Mouse (Mus musculus) gastrocnemius, postnatal 36 days (tissue): ENCODE data around the gene Isl2. TPM values are rescaled to one million over a fixed set of nuclear protein-coding genes. Genes with fewer than 3 reads are reported as not detected.

ENCODE experiments used
- DNase-seq, 2 experiments: peaks; one replicate each; pipeline ENCODE4 v3.0.0; 2022
- intact Hi-C: fragments of 180-260 bp; cut with DNase I; formaldehyde crosslinking; loops from one replicate; pipeline ENCODE4 v1.15.1; 2025
- long read RNA-seq, 2 experiments: library from polyadenylated mRNA; stranded (forward); transcript quantifications; one replicate each; pipeline ENCODE4 v2.0.0; 2021
- total RNA-seq, 2 experiments: library from RNA; stranded (reverse); gene quantifications; 2 replicates each; pipeline ENCODE4 v1.2.3; 2021

Gene Isl2
- not detected for total RNA-seq
- long read RNA-seq, experiment 1 = 0 reads
- long read RNA-seq, experiment 2 = 0 reads

- intact Hi-C loops = loop anchor here (5.0 kb wide), 1 partner anchor 71 kb away; no protein-coding TSS in a partner anchor
Observed at GRCm38 (mm10) chr9:55538377-55538776, at the start of gene Isl2. Isl2 (plus strand) TSS chr9:55538672.

GRCm38 (mm10) chr9:55507922-55508321, 30.6 kb upstream of the Isl2 start:
- intact Hi-C loops = no loop called here
- DNase-seq = peak in 1 of 2 experiments; percentile 16

More at GRCm38 (mm10) chr9:55538377-55538776, at the start of gene Isl2:
- DNase-seq = no peak

GRCm38 (mm10) chr9:55508701-55509100, 29.8 kb upstream of the Isl2 start:
- DNase-seq = no peak
- intact Hi-C loops = no loop called here

DNA sequence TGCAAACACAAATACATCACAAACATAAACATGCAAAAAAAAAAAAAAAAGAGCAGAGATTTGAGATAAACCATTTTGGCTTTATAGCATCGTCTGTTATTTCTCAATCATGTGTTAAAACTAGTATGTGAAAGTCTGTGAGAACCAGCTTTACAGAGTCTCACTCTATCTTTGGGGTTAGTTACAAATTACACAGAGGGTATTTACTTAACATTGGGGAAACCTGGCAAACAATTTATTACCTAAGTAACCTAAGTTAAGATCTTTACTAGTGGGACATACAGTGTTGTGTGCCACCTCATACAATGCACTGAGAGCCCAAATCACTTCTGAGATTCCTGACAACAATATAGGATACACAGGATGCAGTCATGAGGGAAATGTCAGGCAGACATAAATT, 28.7 kb upstream of the Isl2 start:
- DNase-seq = no peak
- intact Hi-C loops = no loop called here

- intact Hi-C loops = no loop called here
- DNase-seq = no peak
Observed at GRCm38 (mm10) chr9:55510651-55511235, 27.7 kb upstream of the Isl2 start.

- intact Hi-C loops = no loop called here
Observed at GRCm38 (mm10) chr9:55511521-55511993, 26.9 kb upstream of the Isl2 start.

GRCm38 (mm10) chr9:55512027-55512543, 26.4 kb upstream of the Isl2 start, which contains the start of gene Etfa:
Etfa (minus strand) TSS chr9:55512243.
- peak; percentile 88 to 91 for DNase-seq
- intact Hi-C loops = no loop called here

More at GRCm38 (mm10) chr9:55511521-55511993, 26.9 kb upstream of the Isl2 start:
- DNase-seq = no peak

DNA sequence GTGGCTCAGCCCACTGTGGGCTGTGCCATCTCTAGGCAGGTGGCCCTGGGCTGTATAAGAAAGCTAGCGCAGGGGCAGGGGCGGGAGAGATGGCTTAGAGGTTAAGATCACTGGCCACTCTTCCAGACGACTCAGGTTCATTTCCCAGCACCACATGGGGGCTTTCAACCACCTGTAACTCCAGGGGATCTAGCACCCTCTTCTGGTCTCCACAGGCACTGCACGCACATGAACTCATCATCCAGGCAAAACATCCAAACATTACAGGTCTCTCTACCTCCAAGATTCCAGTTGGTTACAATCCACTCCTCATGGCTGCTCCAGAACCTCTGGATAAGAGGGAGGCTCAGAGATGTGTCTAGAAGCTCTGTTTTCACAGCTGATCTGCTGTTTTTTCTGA, 12.8 kb upstream of the Isl2 start:
- intact Hi-C loops = no loop called here
- DNase-seq = no peak

DNA sequence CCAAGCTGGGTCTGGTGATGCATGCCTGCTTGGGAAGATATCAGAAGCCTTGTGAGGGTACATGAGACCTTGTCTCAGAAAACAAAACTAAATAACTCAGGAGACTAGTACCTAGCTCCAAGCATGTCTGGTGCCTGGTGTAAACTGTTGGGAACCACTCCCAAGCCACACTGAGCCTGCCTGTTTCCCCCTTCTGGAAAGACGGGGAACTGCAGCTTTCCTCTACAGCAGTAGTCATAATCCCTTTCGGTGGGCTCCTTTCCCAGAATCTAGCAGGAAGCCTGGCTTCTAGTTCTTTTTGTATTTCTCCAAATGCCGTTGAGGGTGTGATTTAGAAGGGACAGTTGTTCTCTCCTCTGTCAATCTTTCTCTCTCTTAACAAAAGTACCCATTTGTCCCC, 2.6 kb upstream of the Isl2 start:
- intact Hi-C loops = loop anchor here (2.0 to 5.0 kb wide), 2 partner anchors 69 to 105 kb away; no protein-coding TSS in a partner anchor
- DNase-seq = peak in 1 of 2 experiments; percentile 49

GRCm38 (mm10) chr9:55539006-55539405, 534 bp downstream of the Isl2 start:
- intact Hi-C loops = loop anchor here (5.0 kb wide), 1 partner anchor 72 kb away; no protein-coding TSS in a partner anchor
- DNase-seq = no peak

DNA sequence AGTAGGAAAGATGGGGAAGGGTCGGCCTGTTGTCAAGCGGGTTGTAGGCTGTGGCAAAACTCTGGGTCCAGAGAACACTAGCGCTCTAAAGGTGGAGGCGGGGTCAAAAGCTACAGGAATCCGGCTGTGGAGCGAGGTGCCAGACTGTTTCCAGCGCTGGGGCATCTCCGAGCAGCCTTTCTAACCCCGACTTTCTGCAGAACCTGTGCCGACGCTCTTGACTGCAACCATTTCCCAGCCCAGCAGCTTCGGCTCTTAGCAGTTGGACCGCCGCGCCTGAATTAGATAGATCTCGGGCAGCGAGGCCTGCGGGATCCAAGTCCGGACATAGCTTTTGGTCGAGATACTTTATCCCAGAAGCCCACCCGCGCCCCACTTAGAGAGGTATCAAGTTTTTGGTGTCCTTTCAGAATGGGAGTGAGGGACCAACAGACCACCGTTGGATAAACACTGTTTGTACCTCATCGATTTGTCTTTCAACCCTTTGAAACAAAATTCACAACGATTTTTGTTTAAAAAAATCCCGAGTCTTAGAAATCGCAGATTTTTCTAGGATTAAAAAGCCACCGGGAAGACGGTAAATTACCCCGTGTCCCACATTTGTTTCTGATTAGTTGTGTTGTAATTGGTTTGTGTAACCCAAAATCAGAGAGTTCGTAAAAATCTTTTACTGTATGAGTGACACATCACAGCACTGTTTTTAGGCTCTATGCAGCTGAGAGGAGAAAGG, 1.4 kb downstream of the Isl2 start:
- peak in 1 of 2 experiments; percentile 27 for DNase-seq
- intact Hi-C loops = loop anchor here (5.0 kb wide), 1 partner anchor 73 kb away; no protein-coding TSS in a partner anchor

GRCm38 (mm10) chr9:55540391-55540770, 1.9 kb downstream of the Isl2 start:
- DNase-seq = peak in 1 of 2 experiments; percentile 32
- intact Hi-C loops = no loop called here

DNA sequence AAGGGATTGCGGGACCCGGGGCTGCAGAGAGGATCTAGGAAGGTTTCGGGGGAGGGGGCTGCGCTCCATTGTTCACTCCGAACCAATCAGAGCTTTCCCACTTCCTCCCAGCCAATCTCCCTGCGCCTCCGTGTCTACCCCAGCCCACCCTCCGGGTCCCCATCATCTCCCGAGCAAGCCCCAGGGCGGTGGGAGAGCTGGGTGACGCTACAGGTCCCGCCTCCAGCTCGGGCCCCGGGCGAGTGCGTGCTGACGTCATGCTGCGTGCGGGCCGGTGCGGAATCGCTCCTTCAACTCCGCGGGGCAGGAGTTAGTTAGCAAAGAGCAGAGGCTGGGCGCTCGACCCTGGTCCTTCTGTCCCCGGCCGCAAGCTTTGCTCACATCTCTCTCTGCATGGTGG, 2.4 kb downstream of the Isl2 start:
- peak in 1 of 2 experiments; percentile 46 for DNase-seq
- intact Hi-C loops = no loop called here

DNA sequence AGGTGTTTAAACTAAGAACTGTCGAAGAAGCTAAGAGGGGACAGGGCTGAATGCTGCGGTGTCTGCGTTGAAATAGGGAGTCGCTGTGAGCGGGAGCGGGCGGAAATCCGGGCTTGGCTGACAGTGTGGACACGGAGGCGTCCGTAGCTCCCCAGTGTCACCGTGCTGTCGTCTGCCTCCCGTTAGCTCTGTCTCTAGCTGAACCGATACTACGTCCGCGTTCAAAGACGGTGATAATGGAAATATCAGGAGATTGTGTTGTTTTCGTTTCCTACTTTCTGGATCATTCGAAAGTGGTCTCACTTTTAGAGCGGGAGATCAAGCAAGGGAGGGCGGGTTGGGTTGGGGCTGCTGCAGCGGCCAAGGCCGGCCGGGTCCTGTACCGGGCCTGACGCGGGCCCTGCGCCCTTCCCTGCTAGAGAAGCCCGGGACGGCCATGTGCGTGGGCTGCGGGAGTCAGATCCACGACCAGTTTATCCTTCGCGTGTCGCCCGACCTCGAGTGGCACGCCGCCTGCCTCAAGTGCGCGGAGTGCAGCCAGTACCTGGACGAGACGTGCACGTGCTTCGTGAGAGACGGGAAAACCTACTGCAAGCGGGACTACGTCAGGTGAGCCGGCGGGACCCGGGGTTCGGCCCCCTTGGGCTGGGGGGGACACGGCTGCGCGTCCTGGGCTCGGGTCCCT, 3.4 kb downstream of the Isl2 start:
- peak in 1 of 2 experiments; percentile 55 for DNase-seq
- intact Hi-C loops = no loop called here

DNA sequence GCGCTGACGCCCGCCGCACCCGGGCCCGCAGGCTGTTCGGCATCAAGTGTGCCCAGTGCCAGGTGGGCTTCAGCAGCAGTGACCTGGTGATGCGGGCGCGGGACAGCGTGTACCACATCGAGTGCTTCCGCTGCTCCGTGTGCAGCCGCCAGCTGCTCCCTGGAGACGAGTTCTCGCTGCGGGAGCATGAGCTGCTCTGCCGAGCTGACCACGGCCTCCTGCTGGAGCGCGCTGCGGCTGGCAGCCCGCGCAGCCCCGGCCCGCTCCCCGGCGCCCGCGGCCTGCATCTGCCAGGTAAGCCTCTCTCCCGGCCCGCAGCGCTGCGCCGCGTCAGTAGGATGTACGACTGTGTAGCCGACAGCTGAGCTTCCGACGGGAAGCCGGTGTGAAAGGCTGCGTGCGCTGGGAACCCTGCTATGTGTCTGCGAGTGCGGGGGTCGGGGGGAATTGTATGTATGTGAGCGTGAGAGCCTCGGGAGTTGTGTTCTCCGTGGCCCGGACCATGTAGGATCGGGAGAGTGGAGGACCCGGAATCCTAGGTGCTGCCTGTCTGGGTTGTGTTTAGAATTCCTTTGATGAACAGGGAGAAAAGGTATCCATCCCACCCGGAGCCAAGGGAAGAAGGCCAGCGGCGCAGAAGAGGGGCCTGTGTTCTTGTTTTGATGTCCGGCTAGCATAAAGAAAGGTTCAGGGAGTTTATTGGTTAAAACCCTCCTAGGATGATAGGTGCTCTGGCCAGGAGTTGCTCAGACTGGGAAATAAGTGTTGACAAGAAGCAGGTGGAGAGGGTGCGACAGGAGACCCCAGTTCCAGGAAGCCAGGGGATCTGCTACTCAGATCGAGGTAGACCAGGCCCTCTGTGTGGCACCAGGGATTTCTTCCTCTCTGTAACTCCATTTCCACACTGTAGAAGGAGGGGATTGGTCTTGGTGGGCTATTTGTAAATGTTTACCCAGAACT, 4.2 kb downstream of the Isl2 start:
- intact Hi-C loops = no loop called here
- DNase-seq = peak in 1 of 2 experiments; percentile 25

DNA sequence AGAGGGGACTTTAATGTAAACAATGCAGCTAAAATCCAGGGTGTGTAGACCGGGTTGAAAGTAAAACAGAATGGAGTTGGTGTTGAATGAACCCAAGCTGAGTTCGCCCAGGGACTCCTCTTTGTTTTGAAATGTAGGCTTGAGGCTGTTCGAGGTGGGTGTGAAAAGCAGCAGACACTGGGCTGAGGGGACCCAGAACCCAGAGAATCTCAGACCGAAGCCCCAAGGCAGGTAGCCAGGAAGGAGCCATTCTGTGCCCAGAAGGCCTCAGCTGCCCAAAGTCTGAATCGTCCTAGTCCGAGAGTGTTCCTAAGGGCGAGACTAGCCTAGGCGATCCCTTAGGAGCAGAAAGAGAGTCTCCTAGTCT, 4.8 kb downstream of the Isl2 start:
- intact Hi-C loops = no loop called here
- no peak for DNase-seq

- intact Hi-C loops = no loop called here
- DNase-seq = peak in 1 of 2 experiments; percentile 72
Observed at GRCm38 (mm10) chr9:55543703-55544401, 5.4 kb downstream of the Isl2 start.

DNA sequence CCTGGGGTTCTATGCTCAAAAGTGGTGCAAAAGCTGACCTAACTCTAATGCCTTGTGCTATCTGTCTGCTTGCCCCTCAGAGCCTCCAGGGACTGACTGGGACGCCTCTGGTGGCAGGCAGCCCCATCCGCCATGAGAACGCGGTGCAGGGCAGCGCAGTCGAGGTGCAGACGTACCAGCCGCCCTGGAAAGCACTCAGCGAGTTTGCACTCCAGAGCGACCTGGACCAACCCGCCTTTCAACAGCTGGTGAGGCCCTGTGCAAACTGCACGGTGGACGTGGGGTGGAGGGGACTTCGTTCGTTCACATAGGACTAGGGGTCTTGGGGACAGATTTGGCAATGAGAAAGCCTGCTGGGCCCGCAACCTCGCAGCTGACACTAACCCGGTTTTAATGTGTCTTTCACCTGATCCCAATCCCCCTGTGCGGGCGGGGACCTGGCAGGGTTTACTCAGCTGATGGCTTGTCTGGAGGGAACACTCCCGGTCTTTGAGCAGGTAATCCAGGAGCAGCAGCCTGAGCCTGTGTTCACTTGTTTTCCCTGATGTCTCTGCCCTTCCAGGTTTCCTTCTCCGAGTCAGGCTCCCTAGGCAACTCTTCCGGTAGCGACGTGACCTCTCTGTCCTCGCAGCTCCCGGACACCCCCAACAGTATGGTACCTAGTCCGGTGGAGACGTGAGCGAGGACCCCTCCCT, 6.5 kb downstream of the Isl2 start:
- intact Hi-C loops = no loop called here
- DNase-seq = peak in 1 of 2 experiments; percentile 56
